Mouse (Mus musculus) monocyte, adult 2 months (primary cell): Measurements from ENCODE around the gene Agfg1.
"Not testable (repeated sequence)": the region's sequence is repeated elsewhere in the genome, so short reads cannot be mapped to it uniquely, and the experiment has no call there.

Experiments used
- DNase-seq, 2 experiments: peaks; one replicate each; pipeline ENCODE4 v3.0.0; 2022; ENCODE audit warnings: low spot score in 2 of 2, low read depth in 1 of 2

Gene Agfg1

DNA sequence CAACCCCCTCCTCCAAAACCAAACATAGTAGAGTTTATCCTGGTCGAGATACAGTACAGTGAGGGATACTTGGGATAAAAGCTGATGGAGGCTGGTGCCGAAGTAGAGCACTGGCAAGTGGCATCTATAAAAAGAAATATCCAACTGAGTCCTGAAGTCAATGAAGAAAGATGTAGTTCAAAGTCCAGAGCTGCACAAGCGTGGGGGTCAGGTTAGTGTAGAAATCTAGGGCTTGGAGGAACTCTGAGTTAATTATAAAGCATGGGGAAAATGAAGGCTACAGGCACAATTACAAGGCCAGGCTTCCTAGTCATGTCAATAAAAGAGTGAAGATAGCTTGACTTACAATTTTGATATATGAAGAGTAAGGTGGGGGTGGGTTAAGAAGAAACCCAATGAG lies 61.9 kb downstream of the Agfg1 start:
- DNase-seq, result no peak

DNA sequence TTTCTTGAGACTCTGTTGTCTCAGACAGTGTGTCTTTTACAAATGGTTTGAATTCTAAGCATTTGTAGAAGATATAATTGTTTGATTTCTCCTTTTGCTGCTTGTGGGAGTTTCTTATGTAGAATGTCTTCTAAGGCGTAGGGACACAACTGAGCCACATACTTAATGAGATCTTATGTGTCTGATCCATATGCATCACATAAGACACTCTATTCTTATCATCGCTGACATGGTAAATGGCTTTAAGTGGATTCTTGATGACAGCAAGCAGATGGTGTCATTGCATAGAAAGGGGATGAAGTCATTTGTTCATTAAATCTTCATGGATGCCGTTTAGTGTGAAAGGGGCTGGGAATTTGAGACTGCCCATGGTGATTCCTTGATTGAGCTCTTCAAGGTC lies 66.6 kb downstream of the Agfg1 start:
- DNase-seq, result no peak

DNA sequence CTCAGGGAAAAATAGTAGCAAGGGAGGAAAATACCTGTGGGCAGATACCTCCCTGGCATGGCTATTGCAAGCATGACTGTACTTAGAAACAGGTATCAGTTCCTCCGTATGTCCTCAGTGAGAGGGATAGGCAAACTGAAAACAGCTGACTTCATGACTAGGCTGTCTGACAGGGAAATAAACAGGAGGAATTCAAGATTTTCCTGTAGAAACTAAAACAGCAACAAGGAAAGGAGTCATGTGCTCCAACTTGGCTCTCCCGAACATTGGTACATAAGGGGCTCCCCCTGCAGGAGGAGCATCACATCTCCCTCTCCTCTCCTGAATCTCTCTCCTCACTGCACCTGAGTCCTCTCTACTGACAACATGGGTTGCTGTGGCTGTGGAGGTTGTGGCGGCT lies 73.7 kb downstream of the Agfg1 start, which contains the start of gene A030005L19Rik:
TSS of gene A030005L19Rik (plus strand) at position 301 of the 400 bp plus-strand sequence.
- no peak for DNase-seq

DNA sequence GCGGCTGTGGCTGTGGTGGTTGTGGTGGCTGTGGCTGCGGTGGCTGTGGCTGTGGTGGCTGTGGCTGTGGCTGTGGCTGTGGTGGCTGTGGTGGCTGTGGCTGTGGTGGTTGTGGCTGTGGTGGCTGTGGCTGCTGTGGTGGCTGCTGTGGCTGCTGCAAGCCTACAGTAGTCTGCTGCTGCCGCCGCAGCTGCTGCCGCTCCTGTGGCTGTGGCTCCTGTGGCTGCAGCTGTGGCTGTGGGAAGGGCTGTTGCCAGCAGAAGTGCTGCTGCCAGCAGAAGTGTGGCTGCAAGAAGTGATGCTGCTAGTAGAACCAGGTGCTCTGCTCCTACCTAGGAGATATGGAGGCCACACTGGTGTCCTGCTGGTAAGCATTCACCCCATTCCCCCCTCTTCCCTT lies 74.2 kb downstream of the Agfg1 start:
- not testable (repeated sequence) for DNase-seq

DNA sequence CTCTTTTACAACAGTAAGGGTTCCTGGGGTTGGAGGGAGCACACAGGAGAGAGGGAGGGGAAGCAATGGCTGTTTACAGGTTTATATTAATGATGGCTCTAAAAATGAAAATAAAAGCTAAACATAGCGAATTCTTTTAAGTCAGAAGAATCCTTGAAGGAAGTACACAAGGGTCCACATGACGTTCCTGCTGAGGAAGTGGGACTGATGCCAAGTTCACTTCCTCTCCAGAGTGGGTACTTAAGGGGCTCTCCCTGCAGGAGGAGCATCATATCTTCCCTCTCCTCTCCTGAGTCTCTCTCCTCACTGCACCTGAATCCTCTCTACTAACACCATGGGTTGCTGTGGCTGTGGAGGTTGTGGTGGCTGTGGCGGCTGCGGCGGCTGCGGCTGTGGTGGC lies 85.4 kb downstream of the Agfg1 start, which contains the start of gene A030014E15Rik:
TSS of gene A030014E15Rik (plus strand) at position 268 of the 400 bp plus-strand sequence.
- no peak for DNase-seq

DNA sequence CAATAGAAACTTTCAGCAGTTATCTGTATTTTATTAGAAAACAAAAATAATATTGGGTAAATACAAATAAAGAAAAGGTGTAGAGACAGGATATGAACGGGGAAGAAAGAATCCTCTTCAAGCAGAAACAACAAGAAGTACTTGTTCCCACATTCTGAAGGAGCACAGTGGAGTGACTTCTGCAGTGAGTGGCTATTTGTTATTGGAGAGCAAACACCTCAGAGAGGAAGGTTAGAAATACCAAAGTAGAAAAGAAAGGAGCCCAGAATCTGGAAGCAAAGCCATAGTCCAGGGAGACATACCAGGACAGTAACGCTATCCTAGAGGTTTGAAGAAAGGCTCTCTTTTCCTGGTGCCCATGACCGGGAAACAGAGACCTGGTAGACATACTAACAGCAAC lies 91.3 kb downstream of the Agfg1 start:
- DNase-seq, result not testable (repeated sequence)

DNA sequence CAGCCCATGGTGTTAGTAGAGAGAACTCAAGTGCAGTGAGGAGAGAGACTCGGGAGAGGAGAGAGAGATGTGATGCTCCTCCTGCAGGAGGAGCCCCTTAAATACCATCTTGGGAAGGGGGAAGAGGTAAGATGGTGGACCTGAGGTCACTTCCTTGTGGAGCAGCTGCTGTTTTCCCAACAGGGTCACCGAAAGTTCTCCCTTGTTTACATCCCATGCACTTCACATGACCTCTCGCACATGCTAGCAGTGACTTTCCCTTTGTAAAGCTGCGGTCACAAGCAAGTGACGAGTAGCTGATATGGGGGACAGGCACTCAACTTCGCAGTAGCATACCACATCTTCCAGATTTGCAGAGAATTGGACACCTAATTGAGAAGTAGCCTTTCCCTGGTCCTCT lies 92.0 kb downstream of the Agfg1 start, which contains the start of gene Gm6217:
TSS of gene Gm6217 (minus strand) at position 74 of the 400 bp plus-strand sequence.
- not testable (repeated sequence) for DNase-seq

DNA sequence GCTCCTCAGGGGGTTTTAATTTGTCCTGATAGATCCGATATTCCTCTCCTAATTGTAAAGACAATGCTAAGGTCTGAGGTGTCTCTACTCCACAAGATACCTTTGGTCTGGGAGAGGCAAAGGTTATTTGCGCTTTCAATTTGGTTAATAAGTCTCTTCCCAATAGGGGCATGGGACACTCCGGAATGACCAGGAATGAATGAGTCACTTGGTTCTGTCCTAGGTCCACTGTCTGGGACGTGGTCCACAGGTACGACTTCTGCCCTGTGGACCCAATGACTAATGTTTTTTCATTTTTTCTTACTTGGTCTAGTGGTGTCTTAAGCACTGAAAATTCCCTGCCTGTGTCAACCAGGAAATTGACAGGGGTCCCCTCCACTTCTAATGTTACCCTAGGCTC lies 99.4 kb downstream of the Agfg1 start:
- no peak for DNase-seq

DNA sequence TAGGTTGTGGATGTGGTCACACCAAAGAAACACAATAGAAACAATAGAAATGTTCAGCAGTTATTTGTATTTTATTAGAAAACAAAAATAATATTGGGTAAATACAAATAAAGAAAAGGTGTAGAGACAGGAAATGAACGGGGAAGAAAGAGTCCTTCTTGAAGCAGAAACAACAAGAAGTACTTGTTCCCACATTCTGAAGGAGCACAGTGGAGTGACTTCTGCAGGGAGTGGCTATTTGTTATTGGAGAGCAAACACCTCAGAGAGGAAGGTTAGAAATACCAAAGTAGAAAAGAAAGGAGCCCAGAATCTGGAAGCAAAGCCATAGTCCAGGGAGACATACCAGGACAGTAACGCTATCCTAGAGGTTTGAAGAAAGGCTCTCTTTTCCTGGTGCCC lies 103.2 kb downstream of the Agfg1 start:
- DNase-seq, result not testable (repeated sequence)

DNA sequence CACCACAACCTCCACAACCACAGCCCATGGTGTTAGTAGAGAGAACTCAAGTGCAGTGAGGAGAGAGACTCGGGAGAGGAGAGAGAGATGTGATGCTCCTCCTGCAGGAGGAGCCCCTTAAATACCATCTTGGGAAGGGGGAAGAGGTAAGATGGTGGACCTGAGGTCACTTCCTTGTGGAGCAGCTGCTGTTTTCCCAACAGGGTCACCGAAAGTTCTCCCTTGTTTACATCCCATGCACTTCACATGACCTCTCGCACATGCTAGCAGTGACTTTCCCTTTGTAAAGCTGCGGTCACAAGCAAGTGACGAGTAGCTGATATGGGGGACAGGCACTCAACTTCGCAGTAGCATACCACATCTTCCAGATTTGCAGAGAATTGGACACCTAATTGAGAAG lies 104.0 kb downstream of the Agfg1 start, which contains the start of gene A030003K21Rik:
TSS of gene A030003K21Rik (minus strand) at position 94 of the 400 bp plus-strand sequence.
- not testable (repeated sequence) for DNase-seq

DNA sequence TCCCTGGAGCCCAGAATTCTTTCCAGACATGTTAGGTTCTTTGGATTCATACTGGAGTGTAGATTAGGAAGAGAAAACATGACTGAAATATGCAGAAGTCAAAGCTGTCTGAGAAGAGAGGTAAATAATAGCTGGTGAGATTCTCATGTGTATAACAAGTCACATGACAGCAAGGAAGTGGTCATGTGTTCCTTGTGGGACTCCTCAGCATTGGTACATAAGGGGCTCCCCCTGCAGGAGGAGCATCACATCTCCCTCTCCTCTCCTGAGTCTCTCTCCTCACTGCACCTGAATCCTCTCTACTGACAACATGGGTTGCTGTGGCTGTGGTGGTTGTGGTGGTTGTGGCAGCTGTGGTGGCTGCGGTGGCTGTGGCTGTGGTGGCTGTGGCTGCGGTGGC lies 106.7 kb downstream of the Agfg1 start:
- DNase-seq, result not testable (repeated sequence)

DNA sequence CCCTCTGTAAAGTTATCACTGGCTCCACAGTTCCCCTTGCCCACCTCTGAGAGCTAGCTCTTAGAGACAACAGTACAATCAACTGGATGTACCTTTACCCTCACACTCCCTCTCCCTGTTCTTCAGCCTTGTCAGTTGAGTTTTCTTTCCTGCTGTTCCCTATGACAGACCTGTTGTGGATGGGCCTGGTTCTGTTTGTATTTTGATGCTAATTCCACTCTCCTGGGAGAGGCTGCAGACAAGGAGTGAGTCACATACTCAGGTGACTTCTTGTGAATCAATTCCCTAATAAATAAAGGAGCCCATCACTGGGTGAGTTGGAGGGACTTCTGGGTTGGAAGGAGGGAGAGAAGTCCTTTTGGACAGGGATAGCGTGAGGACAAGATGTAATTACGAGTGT lies 109.3 kb downstream of the Agfg1 start:
- DNase-seq, result no peak
